Mouse (Mus musculus): Measurements from ENCODE around the gene Zfr2. TPM values are rescaled to one million over a fixed set of nuclear protein-coding genes. Genes with fewer than 3 reads are reported as not detected.

The Zfr2 gene
- 2.0 and 5.0 TPM in 2 replicates for polyA plus RNA-seq (2016; fragmentation: Nextera tagmentation; extraction: Ambion mirVana)

- Histone ChIP-seq H3K4me3 (peak within 1 kb of the TSS; percentile 86), H3K36me3 (no peaks in the 10 kb centered on the region), H3K9me3 (replicated peaks) (no peaks in the 10 kb centered on the region), H3K4me1 (peaks cover 34% of the 10 kb centered on the region), H3K27me3 (ENCODE audit: low read depth, poor library complexity, severe bottlenecking) (peaks cover 65% of the 10 kb centered on the region), H3K27ac (peak within 1 kb of the TSS; percentile 90)
- peak; percentile 87 for DNase-seq (ENCODE audit: low spot score)
- WGBS = 8% methylated on average over 29 of the region's 29 CpGs
Measured at GRCm38 (mm10) chr10:81232580-81233225, at the start of gene Zfr2. TSS of gene Zfr2 (plus strand) at chr10:81233155.

GRCm38 (mm10) chr10:81183805-81184204 is 49.1 kb upstream of the Zfr2 start, which contains the start of gene 4930442H23Rik:
TSS of gene 4930442H23Rik (minus strand) at chr10:81183849.
- H3K36me3 ChIP-seq = peaks cover 84% of the 10 kb centered on the region
- peak within 1 kb of the TSS; percentile 70 for H3K4me3 ChIP-seq
- H3K27me3 ChIP-seq (ENCODE audit: low read depth, poor library complexity, severe bottlenecking) = no peaks in the 10 kb centered on the region
- H3K4me1 ChIP-seq = peaks cover 38% of the 10 kb centered on the region
- 92% methylated on average over 5 of the region's 5 CpGs for WGBS
- H3K9me3 ChIP-seq (replicated peaks) = no peaks in the 10 kb centered on the region
- DNase-seq (ENCODE audit: low spot score) = no peak
- H3K27ac ChIP-seq = peak within 1 kb of the TSS; percentile 85

GRCm38 (mm10) chr10:81184765-81185164 is 48.2 kb upstream of the Zfr2 start:
- H3K4me3 ChIP-seq = 0 out of 2 replicates have a peak overlapping the region, but pooled peaks have one; percentile 1
- WGBS = 52% methylated on average over 4 of the region's 4 CpGs
- peaks cover 36% of the 10 kb centered on the region for H3K4me1 ChIP-seq
- no peak overlapping the region for H3K27ac ChIP-seq
- DNase-seq (ENCODE audit: low spot score) = no peak
- peaks cover 81% of the 10 kb centered on the region for H3K36me3 ChIP-seq
- H3K9me3 ChIP-seq (replicated peaks) = no peaks in the 10 kb centered on the region
- H3K27me3 ChIP-seq (ENCODE audit: low read depth, poor library complexity, severe bottlenecking) = no peaks in the 10 kb centered on the region

DNA sequence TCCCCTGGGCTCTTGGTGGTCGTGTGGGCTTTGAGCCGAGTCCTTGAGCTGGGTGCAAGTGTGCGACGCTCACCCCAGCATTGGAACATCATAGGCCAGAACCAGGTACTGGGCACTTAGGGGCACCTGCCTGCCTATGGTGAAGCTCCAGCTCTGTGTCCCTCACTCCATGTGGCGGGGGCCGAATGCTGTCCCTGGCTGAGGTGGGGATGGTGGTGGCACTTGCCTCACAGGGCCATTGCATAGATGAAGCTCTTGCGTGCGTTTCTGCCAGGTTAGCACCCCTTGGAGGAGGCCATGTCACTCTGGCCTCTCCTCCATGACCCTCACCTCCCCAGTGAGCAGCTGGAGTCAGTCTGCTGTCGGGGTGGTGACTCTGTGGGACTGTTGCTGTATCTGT is 45.8 kb upstream of the Zfr2 start:
- H3K4me3 ChIP-seq = 0 out of 2 replicates have a peak overlapping the region, but pooled peaks have one; percentile 4
- 91% methylated on average over 9 of the region's 9 CpGs for WGBS
- peaks cover 28% of the 10 kb centered on the region for H3K4me1 ChIP-seq
- no peaks in the 10 kb centered on the region for H3K27me3 ChIP-seq (ENCODE audit: low read depth, poor library complexity, severe bottlenecking)
- no peak for DNase-seq (ENCODE audit: low spot score)
- H3K9me3 ChIP-seq (replicated peaks) = no peaks in the 10 kb centered on the region
- peaks cover 73% of the 10 kb centered on the region for H3K36me3 ChIP-seq
- no peak overlapping the region for H3K27ac ChIP-seq

DNA sequence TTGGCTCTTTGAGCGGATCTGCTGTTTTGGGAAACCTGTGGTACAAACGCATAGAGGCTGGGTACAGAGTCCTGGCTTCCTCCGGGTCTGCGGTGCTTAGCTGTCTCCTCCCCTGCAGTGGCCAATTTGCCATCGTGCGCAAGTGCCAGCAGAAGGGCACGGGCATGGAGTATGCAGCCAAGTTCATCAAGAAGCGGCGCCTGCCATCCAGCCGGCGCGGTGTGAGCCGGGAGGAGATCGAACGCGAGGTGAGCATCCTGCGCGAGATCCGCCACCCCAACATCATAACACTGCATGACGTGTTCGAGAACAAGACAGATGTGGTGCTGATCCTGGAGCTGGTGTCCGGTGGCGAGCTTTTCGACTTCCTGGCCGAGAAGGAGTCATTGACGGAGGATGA is 43.1 kb upstream of the Zfr2 start:
- Histone ChIP-seq H3K4me1 (peaks cover 33% of the 10 kb centered on the region), H3K36me3 (peaks cover 57% of the 10 kb centered on the region), H3K9me3 (replicated peaks) (no peaks in the 10 kb centered on the region), H3K27me3 (ENCODE audit: low read depth, poor library complexity, severe bottlenecking) (peaks cover 21% of the 10 kb centered on the region), H3K27ac (no peak overlapping the region), H3K4me3 (no peak overlapping the region)
- DNase-seq (ENCODE audit: low spot score) = no peak
- WGBS = 81% methylated on average over 26 of the region's 26 CpGs

- peaks cover 51% of the 10 kb centered on the region for H3K36me3 ChIP-seq
- peaks cover 26% of the 10 kb centered on the region for H3K27me3 ChIP-seq (ENCODE audit: low read depth, poor library complexity, severe bottlenecking)
- H3K9me3 ChIP-seq (replicated peaks) = no peaks in the 10 kb centered on the region
- H3K4me1 ChIP-seq = peaks cover 32% of the 10 kb centered on the region
- H3K27ac ChIP-seq = no peak overlapping the region
- peak; percentile 48 for DNase-seq (ENCODE audit: low spot score)
- H3K4me3 ChIP-seq = no peak overlapping the region
- WGBS = 71% methylated on average over 31 of the region's 31 CpGs
Measured at GRCm38 (mm10) chr10:81190236-81190911, 42.6 kb upstream of the Zfr2 start.

- H3K4me1 ChIP-seq = peaks cover 32% of the 10 kb centered on the region
- DNase-seq (ENCODE audit: low spot score) = no peak
- H3K36me3 ChIP-seq = peaks cover 47% of the 10 kb centered on the region
- H3K27ac ChIP-seq = peak overlapping the region; percentile 16; the same call in 1 of the 2 replicates
- no peaks in the 10 kb centered on the region for H3K9me3 ChIP-seq (replicated peaks)
- peaks cover 32% of the 10 kb centered on the region for H3K27me3 ChIP-seq (ENCODE audit: low read depth, poor library complexity, severe bottlenecking)
- H3K4me3 ChIP-seq = no peak overlapping the region
- WGBS = 80% methylated on average over 6 of the region's 6 CpGs
Measured at GRCm38 (mm10) chr10:81190912-81191321, 42.0 kb upstream of the Zfr2 start.

DNA sequence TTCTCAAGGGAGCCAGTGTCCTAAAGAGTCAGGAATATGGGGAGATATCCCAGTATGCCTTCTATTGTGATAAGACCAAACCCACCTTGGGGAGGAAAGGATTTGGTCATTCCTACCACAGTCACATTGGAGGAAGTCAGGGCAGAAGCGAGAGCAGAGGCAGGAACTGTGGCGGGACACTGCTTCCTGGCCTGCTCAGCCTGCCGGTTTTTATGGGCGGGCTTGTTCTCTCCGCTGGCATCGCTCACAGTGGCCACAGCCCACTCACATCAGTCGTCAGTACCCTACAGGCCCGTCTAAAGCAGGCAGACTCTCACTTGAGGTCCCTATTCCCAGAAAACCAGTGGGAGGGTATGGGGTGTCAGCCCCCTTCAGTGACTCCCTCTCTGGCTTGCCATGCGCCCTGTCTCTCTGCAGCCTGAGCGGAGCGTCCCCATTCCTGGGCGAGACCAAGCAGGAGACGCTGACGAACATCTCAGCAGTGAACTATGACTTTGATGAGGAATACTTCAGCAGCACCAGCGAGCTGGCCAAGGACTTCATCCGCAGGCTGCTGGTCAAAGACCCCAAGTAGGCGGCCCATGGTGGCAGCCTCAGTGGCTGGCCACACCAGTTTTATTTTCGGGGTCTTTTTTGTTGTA is 41.5 kb upstream of the Zfr2 start:
- peaks cover 32% of the 10 kb centered on the region for H3K4me1 ChIP-seq
- H3K36me3 ChIP-seq = peaks cover 44% of the 10 kb centered on the region
- H3K27ac ChIP-seq = peak overlapping the region; percentile 90; the same call in 1 of the 2 replicates
- WGBS = 89% methylated on average over 18 of the region's 18 CpGs
- peak overlapping the region; percentile 66 for H3K4me3 ChIP-seq
- H3K27me3 ChIP-seq (ENCODE audit: low read depth, poor library complexity, severe bottlenecking) = peaks cover 37% of the 10 kb centered on the region
- no peak for DNase-seq (ENCODE audit: low spot score)
- no peaks in the 10 kb centered on the region for H3K9me3 ChIP-seq (replicated peaks)

DNA sequence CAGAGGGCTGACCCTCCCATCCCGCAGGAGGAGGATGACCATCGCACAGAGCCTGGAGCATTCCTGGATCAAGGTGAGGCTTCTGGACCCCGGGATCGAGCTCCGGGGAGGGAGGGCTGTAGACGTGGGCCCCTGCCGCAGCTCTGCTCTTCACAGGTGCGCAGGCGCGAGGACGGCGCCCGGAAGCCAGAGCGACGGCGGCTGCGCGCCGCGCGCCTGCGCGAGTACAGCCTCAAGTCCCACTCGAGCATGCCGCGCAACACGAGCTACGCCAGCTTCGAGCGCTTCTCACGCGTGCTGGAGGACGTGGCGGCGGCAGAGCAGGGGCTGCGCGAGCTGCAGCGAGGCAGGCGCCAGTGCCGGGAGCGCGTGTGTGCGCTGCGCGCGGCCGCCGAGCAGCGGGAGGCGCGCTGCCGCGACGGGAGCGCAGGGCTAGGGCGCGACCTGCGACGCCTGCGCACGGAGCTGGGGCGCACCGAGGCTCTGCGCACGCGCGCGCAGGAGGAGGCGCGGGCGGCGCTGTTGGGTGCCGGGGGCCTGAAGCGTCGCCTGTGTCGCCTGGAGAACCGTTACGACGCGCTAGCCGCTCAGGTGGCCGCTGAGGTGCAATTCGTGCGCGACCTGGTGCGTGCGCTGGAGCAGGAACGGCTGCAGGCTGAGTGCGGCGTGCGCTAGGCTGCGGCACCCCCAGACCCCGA is 40.5 kb upstream of the Zfr2 start:
- Histone ChIP-seq H3K27me3 (ENCODE audit: low read depth, poor library complexity, severe bottlenecking) (peaks cover 47% of the 10 kb centered on the region), H3K9me3 (replicated peaks) (no peaks in the 10 kb centered on the region), H3K4me1 (peaks cover 32% of the 10 kb centered on the region), H3K27ac (peak overlapping the region; percentile 90), H3K36me3 (peaks cover 35% of the 10 kb centered on the region), H3K4me3 (peak overlapping the region; percentile 66)
- whole genome bisulfite sequencing = under 1% methylated on average over 93 of the region's 93 CpGs
- DNase-seq (ENCODE audit: low spot score) = peak; percentile 82

DNA sequence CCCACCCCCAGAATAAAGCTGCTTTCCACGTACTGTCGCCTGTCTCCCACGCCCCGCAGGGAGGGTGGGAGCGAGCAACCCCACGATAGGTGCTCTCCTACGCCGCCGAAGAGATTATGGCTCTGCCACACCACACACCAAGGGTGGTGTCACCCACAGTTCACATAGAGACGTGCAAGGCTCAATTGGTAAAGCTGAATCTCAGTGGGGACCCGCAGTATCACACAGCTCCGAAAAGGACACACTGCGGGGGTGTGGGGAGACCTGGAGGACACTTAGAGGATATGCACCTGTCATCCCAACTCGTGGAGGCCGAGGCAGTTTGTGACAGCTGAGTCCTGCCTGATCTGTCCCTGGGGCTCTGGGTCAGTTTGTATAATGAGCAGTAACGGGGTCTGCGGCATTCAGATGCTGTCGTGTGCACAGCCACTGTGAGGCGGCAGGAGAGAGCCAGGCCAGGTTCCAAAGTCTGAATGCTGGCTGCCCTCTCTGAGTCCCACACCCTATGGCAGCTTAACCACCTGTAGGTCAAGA is 39.9 kb upstream of the Zfr2 start:
- peak overlapping the region; percentile 90 for H3K27ac ChIP-seq
- peak overlapping the region; percentile 66 for H3K4me3 ChIP-seq
- 7% methylated on average over 19 of the region's 19 CpGs for WGBS
- no peaks in the 10 kb centered on the region for H3K9me3 ChIP-seq (replicated peaks)
- peak; percentile 57 for DNase-seq (ENCODE audit: low spot score)
- H3K27me3 ChIP-seq (ENCODE audit: low read depth, poor library complexity, severe bottlenecking) = peaks cover 50% of the 10 kb centered on the region
- peaks cover 32% of the 10 kb centered on the region for H3K4me1 ChIP-seq
- peaks cover 29% of the 10 kb centered on the region for H3K36me3 ChIP-seq

DNA sequence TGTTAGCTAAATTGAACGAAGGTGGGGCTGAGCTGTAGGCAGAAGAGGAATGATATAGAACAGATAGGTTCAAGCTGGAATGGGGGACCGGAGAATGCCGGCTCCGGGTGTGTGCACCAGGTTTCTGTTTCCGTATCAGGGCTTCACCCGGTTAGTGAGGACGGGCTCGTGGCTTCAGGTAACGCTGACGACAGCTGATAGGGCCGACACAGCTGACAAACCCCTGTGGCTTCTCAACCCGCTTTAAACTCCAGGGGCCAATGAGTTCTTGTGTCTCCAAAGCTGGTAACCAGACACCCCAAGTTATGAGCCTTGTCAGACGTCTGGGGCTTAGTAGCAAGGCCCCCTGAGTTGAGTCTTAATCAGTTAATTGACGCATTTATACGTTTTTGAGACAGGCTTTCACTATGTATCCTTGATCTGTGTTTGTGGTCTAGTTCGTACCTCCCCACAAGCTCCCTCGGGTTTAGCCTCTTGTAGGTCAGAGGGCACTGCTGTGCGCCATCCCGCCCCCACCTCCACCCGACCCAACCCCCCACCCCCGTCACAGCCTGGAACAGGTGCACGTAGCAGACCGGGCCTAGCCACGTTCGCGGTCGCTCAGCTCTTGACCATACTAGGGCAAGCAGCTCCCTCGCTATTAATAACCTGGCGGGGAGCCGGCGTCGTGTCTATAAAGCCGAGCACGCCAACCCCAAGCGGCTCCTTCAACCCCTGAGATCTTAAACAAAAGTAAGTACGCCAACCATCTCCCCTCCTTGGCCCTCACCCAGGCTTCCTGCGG is 38.8 kb upstream of the Zfr2 start:
- no peak for DNase-seq (ENCODE audit: low spot score)

GRCm38 (mm10) chr10:81195300-81195699 is 37.7 kb upstream of the Zfr2 start:
- WGBS = 68% methylated on average over 4 of the region's 4 CpGs
- Histone ChIP-seq H3K36me3 (peaks cover 11% of the 10 kb centered on the region), H3K27ac (no peak overlapping the region), H3K27me3 (ENCODE audit: low read depth, poor library complexity, severe bottlenecking) (peaks cover 61% of the 10 kb centered on the region), H3K4me1 (peaks cover 32% of the 10 kb centered on the region), H3K4me3 (no peak overlapping the region), H3K9me3 (replicated peaks) (no peaks in the 10 kb centered on the region)
- no peak for DNase-seq (ENCODE audit: low spot score)

More for the DNA sequence above, 38.8 kb upstream of the Zfr2 start:
- WGBS = 22% methylated on average over 37 of the region's 37 CpGs
- Histone ChIP-seq H3K4me1 (peaks cover 32% of the 10 kb centered on the region), H3K27me3 (ENCODE audit: low read depth, poor library complexity, severe bottlenecking) (peaks cover 51% of the 10 kb centered on the region), H3K4me3 (peak overlapping the region; percentile 13; the same call in 1 of the 2 replicates), H3K36me3 (peaks cover 19% of the 10 kb centered on the region), H3K27ac (no peak overlapping the region), H3K9me3 (replicated peaks) (no peaks in the 10 kb centered on the region)
